Mouse (Mus musculus) C2C12 (cell line): ENCODE data around the gene Slc31a2. TPM values are rescaled to one million over a fixed set of nuclear protein-coding genes. Genes with fewer than 3 reads are reported as not detected.

ENCODE experiments used
- H3K27me3 ChIP-seq: one replicate; pipeline ENCODE4 v1.6.1; 2011; ENCODE audit not compliant: control insufficient read depth, insufficient read depth, insufficient read length
- H3K36me3 ChIP-seq: one replicate; pipeline ENCODE4 v1.6.1; 2011; ENCODE audit not compliant: control insufficient read depth, insufficient read depth
- H3K4me3 ChIP-seq: one replicate; pipeline ENCODE4 v1.5.1; 2011; ENCODE audit warnings: mild to moderate bottlenecking, control low read depth; ENCODE audit not compliant: poor library complexity, insufficient read depth, severe bottlenecking
- H3K79me2 ChIP-seq: one replicate; pipeline ENCODE4 v1.6.1; 2011; ENCODE audit not compliant: control insufficient read depth, insufficient read depth
- H3K79me3 ChIP-seq: one replicate; pipeline ENCODE4 v1.6.1; 2011; ENCODE audit warnings: low read depth, control low read depth
- H3ac ChIP-seq: one replicate; pipeline ENCODE3; 2011; ENCODE audit warnings: low read depth; ENCODE audit not compliant: control insufficient read depth, insufficient read length
- CEBPB ChIP-seq: IDR thresholded peaks from one replicate; pipeline ENCODE4 v1.6.1; 2011; ENCODE audit warnings: low read depth, mild to moderate bottlenecking, control low read depth, moderate library complexity
- CTCF ChIP-seq: IDR thresholded peaks from one replicate; pipeline ENCODE4 v1.5.1; 2011; ENCODE audit not compliant: control insufficient read depth, insufficient read depth, insufficient read length
- FOSL1 ChIP-seq: IDR thresholded peaks from one replicate; pipeline ENCODE4 v1.8.0; 2011; ENCODE audit warnings: mild to moderate bottlenecking, low read length; ENCODE audit not compliant: poor library complexity, insufficient read depth, severe bottlenecking
- MAX ChIP-seq: IDR thresholded peaks from one replicate; pipeline ENCODE4 v1.6.1; 2011; ENCODE audit warnings: mild to moderate bottlenecking, control low read depth
- MYOD1 ChIP-seq: IDR thresholded peaks from one replicate; pipeline ENCODE4 v1.6.1; 2011; ENCODE audit warnings: low read depth; ENCODE audit not compliant: control insufficient read depth, insufficient read length
- MYOG ChIP-seq: IDR thresholded peaks from one replicate; pipeline ENCODE4 v1.6.1; 2011; ENCODE audit not compliant: control insufficient read depth, insufficient read length; ENCODE audit errors: extremely low read depth
- USF1 ChIP-seq: IDR thresholded peaks from one replicate; pipeline ENCODE4 v1.6.1; 2011; ENCODE audit warnings: low read depth, mild to moderate bottlenecking, control low read depth, moderate library complexity
- polyA plus RNA-seq: library from polyadenylated mRNA; unstranded; fragments of >200 nt; fragmentation: generic; extraction: Trizol; gene quantifications from one replicate; pipeline ENCODE4 v1.2.1, GENCODE M21; 2012; ENCODE audit warnings: missing spikeins

Gene Slc31a2
- polyA plus RNA-seq, 1 experiment: 3.1 TPM

DNA sequence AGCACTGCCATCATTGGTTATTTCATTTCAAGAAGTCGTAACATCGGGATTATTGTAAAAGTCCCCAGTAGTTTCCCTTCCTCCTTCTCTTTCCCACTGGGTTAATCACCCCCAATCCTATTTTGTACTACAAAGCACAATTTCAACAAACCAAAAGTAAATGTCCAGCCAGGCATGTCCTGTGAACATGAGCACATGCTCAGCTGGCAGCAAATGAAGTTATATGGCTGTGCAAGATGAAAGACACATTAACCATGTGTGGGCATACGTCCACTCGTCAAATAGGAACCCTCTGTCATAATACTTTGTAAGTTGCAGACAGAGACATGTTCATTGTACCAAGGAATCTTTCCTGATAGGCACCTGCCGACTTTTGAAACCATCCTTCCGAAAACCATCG is 20.6 kb downstream of the Slc31a2 start:
- no peaks in the 10 kb centered on the region for H3K27me3 ChIP-seq
- H3K79me2 ChIP-seq: no peaks in the 10 kb centered on the region
- H3ac ChIP-seq: no peak overlapping the region

DNA sequence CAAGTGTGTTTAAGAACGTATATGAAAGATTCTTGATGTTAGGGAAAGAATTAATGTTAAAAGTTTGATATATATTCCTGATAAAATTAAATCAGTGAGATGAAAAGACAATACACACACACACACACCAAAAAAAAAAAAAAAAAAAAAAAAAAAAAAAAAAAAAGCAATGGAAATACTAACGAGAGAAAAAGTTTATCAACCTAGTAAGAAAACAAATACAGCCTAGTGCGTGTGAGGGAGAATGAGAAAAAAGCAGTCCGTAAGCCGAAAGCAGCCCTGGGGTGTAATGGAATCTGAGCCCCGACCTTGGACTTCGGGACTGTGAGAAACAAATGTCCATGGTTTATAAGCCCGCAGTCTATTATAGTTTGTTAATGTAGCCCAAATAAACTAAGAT is 23.2 kb downstream of the Slc31a2 start:
- no peak overlapping the region for H3K4me3 ChIP-seq
- no peaks in the 10 kb centered on the region for H3K79me2 ChIP-seq
- H3ac ChIP-seq: no peak overlapping the region
- TF ChIP-seq MAX (no peak), MYOG (no peak), CTCF (no peak), FOSL1 (no peak), USF1 (no peak), MYOD1 (no peak), CEBPB (no peak)
- no peaks in the 10 kb centered on the region for H3K79me3 ChIP-seq
- H3K36me3 ChIP-seq: no peaks in the 10 kb centered on the region
- H3K27me3 ChIP-seq: no peaks in the 10 kb centered on the region

More for the DNA sequence above, 20.6 kb downstream of the Slc31a2 start:
- Histone ChIP-seq H3K79me3 (no peaks in the 10 kb centered on the region), H3K4me3 (no peak overlapping the region), H3K36me3 (no peaks in the 10 kb centered on the region)
- TF ChIP-seq USF1: no peak
- TF ChIP-seq CTCF: no peak
- TF ChIP-seq CEBPB: no peak
- TF ChIP-seq MYOD1: no peak
- no peak for TF ChIP-seq MYOG
- no peak for TF ChIP-seq FOSL1
- TF ChIP-seq MAX: no peak

DNA sequence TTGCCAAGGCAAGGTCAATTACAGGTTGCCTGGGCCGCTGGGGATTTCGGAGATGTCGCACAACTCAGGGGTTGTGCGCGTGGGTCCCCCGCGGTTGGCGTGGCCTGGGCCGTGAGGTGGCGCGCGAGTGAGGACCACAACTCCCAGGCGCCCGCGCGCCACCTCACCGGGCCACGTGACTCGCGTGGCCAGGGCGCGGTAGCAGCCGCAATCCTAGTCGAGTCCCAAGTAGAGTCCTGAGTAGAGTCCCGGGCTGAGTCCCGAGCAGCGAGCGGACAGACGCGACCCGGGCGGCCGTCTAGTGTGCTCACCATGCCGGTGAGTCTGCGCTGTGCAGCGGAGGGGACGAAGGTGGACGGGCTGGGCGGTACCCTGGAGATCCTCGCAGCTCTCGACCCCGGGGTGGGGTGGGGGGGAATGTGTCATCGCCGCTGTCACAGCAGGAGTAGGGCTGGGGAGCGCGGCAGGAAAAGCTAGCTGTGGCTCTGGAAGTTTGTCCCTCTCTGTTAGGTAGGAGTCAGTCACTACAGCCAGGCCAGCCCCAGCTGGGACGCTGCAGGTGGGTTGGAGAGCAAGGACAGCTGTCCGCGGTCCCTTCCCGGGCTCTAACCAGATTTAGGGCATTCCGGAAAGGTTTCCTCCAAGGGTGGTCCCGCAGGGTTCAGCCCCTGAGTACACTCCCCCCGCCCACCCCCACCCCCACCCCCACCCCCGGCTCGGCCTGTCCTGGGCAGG is 24.1 kb downstream of the Slc31a2 start:
- TF ChIP-seq FOSL1 (no peak), USF1 (peak; percentile 91), MAX (peak; percentile 45), MYOD1 (no peak)
- H3K36me3 ChIP-seq: no peaks in the 10 kb centered on the region
- H3ac ChIP-seq: peak overlapping the region; percentile 56
- no peaks in the 10 kb centered on the region for H3K27me3 ChIP-seq
- H3K4me3 ChIP-seq: peak overlapping the region; percentile 49
- no peaks in the 10 kb centered on the region for H3K79me3 ChIP-seq
- H3K79me2 ChIP-seq: no peaks in the 10 kb centered on the region

DNA sequence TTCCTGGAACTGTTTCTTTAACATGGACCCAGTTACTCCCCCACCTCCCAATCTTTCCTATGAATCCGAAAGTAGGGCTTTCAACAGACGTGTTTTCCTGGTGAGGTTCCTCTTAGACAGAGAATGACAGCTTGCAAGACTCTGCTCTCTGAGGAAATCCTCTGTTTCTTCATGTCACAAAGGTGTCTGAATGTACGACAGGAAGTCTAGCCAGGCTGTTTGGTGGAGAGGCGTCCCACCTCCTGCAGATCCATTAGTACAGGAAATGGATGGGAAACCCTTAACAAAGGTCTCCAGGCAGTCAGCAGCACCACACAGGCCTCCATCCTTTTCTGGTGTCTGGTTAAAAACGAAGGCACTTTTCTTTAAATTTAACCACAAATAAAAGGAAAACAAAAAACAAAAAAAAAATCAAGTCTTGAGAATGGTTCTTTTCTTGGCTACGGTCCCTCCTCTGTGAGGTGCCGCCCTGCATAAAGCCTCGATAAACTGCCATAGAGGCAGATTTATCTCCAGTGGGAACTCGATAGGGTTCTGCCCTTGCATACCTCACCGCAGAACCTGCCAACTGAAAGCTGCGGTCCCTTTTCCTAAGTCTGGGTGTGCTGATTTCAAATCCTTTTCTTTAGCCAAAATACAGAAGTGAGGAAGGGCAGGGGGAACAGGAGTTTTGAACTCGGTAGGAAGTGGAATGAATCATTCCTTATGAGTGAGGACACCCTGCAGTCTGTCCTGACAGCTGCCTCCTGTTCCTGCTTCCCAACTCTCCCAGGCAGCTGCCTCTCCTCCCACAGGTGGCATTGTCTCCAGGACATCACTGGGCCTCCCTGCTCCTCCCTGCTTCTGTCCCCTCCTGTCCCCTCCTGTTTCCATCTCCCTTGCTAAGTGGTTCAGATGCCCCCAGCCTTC is 24.9 kb downstream of the Slc31a2 start:
- H3K36me3 ChIP-seq: no peaks in the 10 kb centered on the region
- H3K4me3 ChIP-seq: peak overlapping the region; percentile 49
- no peak for TF ChIP-seq MAX
- peak; percentile 54 for TF ChIP-seq MYOD1
- no peaks in the 10 kb centered on the region for H3K27me3 ChIP-seq
- H3ac ChIP-seq: peak overlapping the region; percentile 22
- no peaks in the 10 kb centered on the region for H3K79me3 ChIP-seq
- H3K79me2 ChIP-seq: no peaks in the 10 kb centered on the region

DNA sequence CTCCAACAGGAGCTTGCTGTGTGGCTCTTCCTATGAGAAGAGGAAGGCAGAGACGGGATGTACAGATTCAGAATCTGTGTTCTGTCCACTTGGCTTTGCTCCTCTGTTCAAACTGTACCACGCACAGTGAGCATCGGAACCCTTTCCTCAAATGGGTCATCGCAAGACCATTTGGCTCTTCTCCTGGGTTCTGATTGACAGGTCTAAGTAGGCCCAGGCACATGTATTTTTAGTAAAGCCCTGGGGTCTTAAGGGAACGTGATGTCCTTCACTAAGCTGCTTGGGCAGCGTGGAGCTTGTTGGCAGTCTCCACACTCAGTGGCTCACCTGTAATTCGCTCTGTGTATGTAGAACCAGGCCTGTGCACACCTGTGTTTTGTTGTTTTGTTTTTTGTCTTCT is 26.9 kb downstream of the Slc31a2 start:
- Histone ChIP-seq H3K27me3 (no peaks in the 10 kb centered on the region), H3ac (no peak overlapping the region), H3K79me2 (no peaks in the 10 kb centered on the region), H3K4me3 (no peak overlapping the region), H3K79me3 (no peaks in the 10 kb centered on the region), H3K36me3 (no peaks in the 10 kb centered on the region)
- no peak for TF ChIP-seq MYOG
- TF ChIP-seq USF1: no peak
- no peak for TF ChIP-seq FOSL1
- TF ChIP-seq CEBPB: no peak
- TF ChIP-seq CTCF: no peak
- TF ChIP-seq MAX: no peak
- no peak for TF ChIP-seq MYOD1

DNA sequence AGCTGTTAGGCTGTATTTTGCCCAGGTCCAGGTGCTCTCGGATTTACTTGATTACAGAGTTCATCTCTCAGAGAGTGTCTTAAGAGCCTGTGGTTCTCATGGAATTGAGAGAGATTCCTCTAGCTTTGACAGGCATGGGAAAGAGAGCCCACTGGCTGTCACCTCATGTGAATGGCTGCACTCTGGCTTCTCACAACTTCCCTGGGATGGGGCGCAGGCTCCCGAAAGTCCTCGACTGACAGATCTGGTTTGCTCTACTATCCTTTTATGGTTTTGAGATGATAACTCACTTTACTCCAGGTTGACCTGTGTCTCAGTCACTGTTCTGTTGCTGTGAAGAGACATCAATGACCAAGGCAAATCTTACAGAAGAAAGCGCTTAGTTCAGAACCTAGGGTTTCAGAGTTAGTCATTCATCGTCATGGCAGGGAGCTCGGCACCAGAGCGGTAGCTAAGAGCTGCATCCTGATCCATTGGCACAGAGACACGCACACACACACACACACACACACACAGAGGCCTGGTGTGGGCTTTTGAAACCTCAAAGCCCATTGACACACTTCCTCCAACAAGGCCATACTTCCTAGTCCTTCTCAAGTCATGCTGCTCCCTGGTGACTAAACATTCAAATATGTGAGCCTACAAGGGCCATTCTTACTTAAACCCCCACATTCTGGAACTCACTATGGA is 28.6 kb downstream of the Slc31a2 start:
- no peak for TF ChIP-seq MAX
- TF ChIP-seq MYOG: no peak
- no peak for TF ChIP-seq USF1
- TF ChIP-seq CEBPB: no peak
- TF ChIP-seq CTCF: no peak
- no peak for TF ChIP-seq MYOD1
- no peak for TF ChIP-seq FOSL1
- Histone ChIP-seq H3ac (no peak overlapping the region), H3K79me3 (no peaks in the 10 kb centered on the region), H3K4me3 (no peak overlapping the region), H3K27me3 (no peaks in the 10 kb centered on the region), H3K79me2 (no peaks in the 10 kb centered on the region), H3K36me3 (no peaks in the 10 kb centered on the region)
